Mouse (Mus musculus) megakaryocyte, embryonic 14.5 days (primary cell): ENCODE data around the gene Zfp871. TPM values are rescaled to one million over a fixed set of nuclear protein-coding genes. Genes with fewer than 3 reads are reported as not detected.
"Not testable (repeated sequence)": the region's sequence is repeated elsewhere in the genome, so short reads cannot be mapped to it uniquely, and the experiment has no call there.

Experiments used
- H3K27me3 ChIP-seq: replicated peaks from 2 replicates; pipeline ENCODE3; 2012; ENCODE audit warnings: inconsistent platforms
- H3K36me3 ChIP-seq: replicated peaks from 2 replicates; pipeline ENCODE3; 2012; ENCODE audit warnings: low read length, inconsistent platforms, mixed read lengths
- H3K4me1 ChIP-seq: 2 replicates; pipeline ENCODE4 v1.6.1; 2012; ENCODE audit warnings: inconsistent platforms
- H3K4me3 ChIP-seq: replicated peaks from 2 replicates; pipeline ENCODE3; 2012; ENCODE audit warnings: moderate library complexity, mild to moderate bottlenecking, inconsistent platforms
- H3K9me3 ChIP-seq: 2 replicates; pipeline ENCODE4 v1.6.1; 2012; ENCODE audit warnings: inconsistent platforms
- FLI1 ChIP-seq: IDR thresholded peaks from 2 replicates; pipeline ENCODE4 v1.6.1; 2012; ENCODE audit warnings: low read length, inconsistent platforms, mixed read lengths
- GATA1 ChIP-seq: IDR thresholded peaks from 3 replicates; pipeline ENCODE4 v1.6.1; 2012; ENCODE audit warnings: mixed read lengths, low read length, inconsistent platforms, borderline replicate concordance
- polyA plus RNA-seq: library from polyadenylated mRNA; stranded (reverse); fragments of >175 nt; gene quantifications from 2 replicates; pipeline ENCODE4 v1.2.3, GENCODE M21; 2012; ENCODE audit warnings: low replicate concordance; ENCODE audit not compliant: insufficient read depth

Gene Zfp871
- polyA plus RNA-seq, 1 experiment: 0.16 TPM

GRCm38 (mm10) chr17:32750611-32751010, 37.5 kb downstream of the Zfp871 start:
- Histone ChIP-seq H3K4me1 (0 out of 2 replicates have a peak, but pooled peaks cover 3% of the 10 kb centered on the region), H3K9me3 (no peaks in the 10 kb centered on the region), H3K27me3 (peaks cover 6% of the 10 kb centered on the region), H3K36me3 (no peaks in the 10 kb centered on the region), H3K4me3 (no peak overlapping the region)
- TF ChIP-seq GATA1: no peak
- TF ChIP-seq FLI1: no peak

GRCm38 (mm10) chr17:32741057-32741456, 47.0 kb downstream of the Zfp871 start:
- Histone ChIP-seq H3K4me1 (no peaks in the 10 kb centered on the region), H3K27me3 (no peaks in the 10 kb centered on the region), H3K9me3 (0 out of 2 replicates have a peak, but pooled peaks cover 3% of the 10 kb centered on the region), H3K4me3 (no peak overlapping the region), H3K36me3 (no peaks in the 10 kb centered on the region)
- TF ChIP-seq GATA1 (no peak), FLI1 (no peak)

- peaks cover 6% of the 10 kb centered on the region; the same call in 1 of the 2 replicates for H3K9me3 ChIP-seq
- no peak overlapping the region for H3K4me3 ChIP-seq
- H3K27me3 ChIP-seq: no peaks in the 10 kb centered on the region
- H3K36me3 ChIP-seq: no peaks in the 10 kb centered on the region
- H3K4me1 ChIP-seq: no peaks in the 10 kb centered on the region
- TF ChIP-seq GATA1: no peak
- no peak for TF ChIP-seq FLI1
Measured at GRCm38 (mm10) chr17:32738406-32738805, 49.7 kb downstream of the Zfp871 start.

GRCm38 (mm10) chr17:32729029-32729428, 59.1 kb downstream of the Zfp871 start:
- no peaks in the 10 kb centered on the region for H3K36me3 ChIP-seq
- H3K27me3 ChIP-seq: peaks cover 1% of the 10 kb centered on the region
- H3K4me3 ChIP-seq: no peak overlapping the region
- H3K4me1 ChIP-seq: no peaks in the 10 kb centered on the region
- TF ChIP-seq FLI1 (no peak), GATA1 (no peak)
- H3K9me3 ChIP-seq: peaks cover 16% of the 10 kb centered on the region

GRCm38 (mm10) chr17:32726360-32726759, 61.7 kb downstream of the Zfp871 start:
- H3K36me3 ChIP-seq, H3K27me3 ChIP-seq, H3K4me3 ChIP-seq, H3K9me3 ChIP-seq, H3K4me1 ChIP-seq: not testable (repeated sequence)

- Histone ChIP-seq H3K36me3 (no peaks in the 10 kb centered on the region), H3K27me3 (peaks cover 2% of the 10 kb centered on the region), H3K9me3 (0 out of 2 replicates have a peak, but pooled peaks cover 3% of the 10 kb centered on the region), H3K4me3 (no peak overlapping the region), H3K4me1 (no peaks in the 10 kb centered on the region)
- TF ChIP-seq GATA1: no peak
- TF ChIP-seq FLI1: no peak
Measured at GRCm38 (mm10) chr17:32722771-32723170, 65.3 kb downstream of the Zfp871 start.

- H3K9me3 ChIP-seq, H3K4me3 ChIP-seq, H3K4me1 ChIP-seq, H3K27me3 ChIP-seq, H3K36me3 ChIP-seq: not testable (repeated sequence)
Measured at GRCm38 (mm10) chr17:32722151-32722550, 65.9 kb downstream of the Zfp871 start.

Other genes with a start within 250 kb of the Zfp871 start
- 0.15 TPM in 1 of 2 replicates, not detected in the other for gene Cyp4f37, start 167.0 kb downstream of the Zfp871 start, polyA plus RNA-seq
- gene Cyp4f40, start 129.4 kb downstream of the Zfp871 start, polyA plus RNA-seq: 0.74 and 22.2 TPM in 2 replicates
- not detected in 2 replicates for gene Cyp4f15, start 102.7 kb downstream of the Zfp871 start, polyA plus RNA-seq
- gene Zfp811, start 21.6 kb upstream of the Zfp871 start, polyA plus RNA-seq: not detected in 2 replicates
- 0.11 TPM in 1 of 2 replicates, not detected in the other for gene Zfp799, start 42.0 kb upstream of the Zfp871 start, polyA plus RNA-seq
- gene Zfp870, start 103.4 kb upstream of the Zfp871 start, polyA plus RNA-seq: not detected in 2 replicates
- not detected in 2 replicates for gene Cyp4f14, start 129.1 kb upstream of the Zfp871 start, polyA plus RNA-seq
- 18.1 and 31.7 TPM in 2 replicates for gene Cyp4f13, start 159.1 kb upstream of the Zfp871 start, polyA plus RNA-seq
- gene Zfp472, start 177.5 kb upstream of the Zfp871 start, polyA plus RNA-seq: 0.04 TPM in 1 of 2 replicates, not detected in the other
- gene Zfp952, start 204.8 kb upstream of the Zfp871 start, polyA plus RNA-seq: 0.26 TPM in 1 of 2 replicates, not detected in the other
- 1.4 TPM in 1 of 2 replicates, not detected in the other for gene Zfp763, start 245.1 kb upstream of the Zfp871 start, polyA plus RNA-seq